Mouse (Mus musculus) cerebellum, postnatal 4 days (tissue): ENCODE results near the gene Galnt10.
A peak's percentile ranks its signal among the peaks of the same experiment; 100 is the strongest.

Experiments
- DNase-seq, 2 experiments: peaks; one replicate each; pipeline ENCODE4 v3.0.0; 2022; ENCODE audit warnings: low spot score in 2 of 2, mixed read lengths in 1 of 2

Gene Galnt10

GRCm38 (mm10) chr11:57658214-57658613 lies 13.0 kb downstream of the Galnt10 start:
- no peak for DNase-seq

- DNase-seq: peak in 1 of 2 experiments; percentile 17
These were observed 13.5 kb downstream of the Galnt10 start for GRCm38 (mm10) chr11:57658751-57659150.

GRCm38 (mm10) chr11:57660156-57660555 lies 14.9 kb downstream of the Galnt10 start:
- DNase-seq: peak in 1 of 2 experiments; percentile 11

- DNase-seq: peak in 1 of 2 experiments; percentile 16
These were observed 15.6 kb downstream of the Galnt10 start for GRCm38 (mm10) chr11:57660814-57661213.

- peak in 1 of 2 experiments; percentile 11 for DNase-seq
These were observed 16.4 kb downstream of the Galnt10 start for GRCm38 (mm10) chr11:57661492-57662229.

GRCm38 (mm10) chr11:57662231-57662630 lies 17.0 kb downstream of the Galnt10 start:
- DNase-seq: no peak

GRCm38 (mm10) chr11:57663271-57663670 lies 18.0 kb downstream of the Galnt10 start:
- DNase-seq: no peak

GRCm38 (mm10) chr11:57664741-57665140 lies 19.5 kb downstream of the Galnt10 start:
- no peak for DNase-seq

- DNase-seq: no peak
These were observed 23.0 kb downstream of the Galnt10 start for GRCm38 (mm10) chr11:57668271-57668670.

GRCm38 (mm10) chr11:57669522-57669921 lies 24.3 kb downstream of the Galnt10 start:
- DNase-seq: no peak

- no peak for DNase-seq
These were observed 26.0 kb downstream of the Galnt10 start for GRCm38 (mm10) chr11:57671120-57671697.

- no peak for DNase-seq
These were observed 26.6 kb downstream of the Galnt10 start for GRCm38 (mm10) chr11:57671797-57672196.

- no peak for DNase-seq
These were observed 27.8 kb downstream of the Galnt10 start for GRCm38 (mm10) chr11:57672995-57673394.

- no peak for DNase-seq
These were observed 28.9 kb downstream of the Galnt10 start for GRCm38 (mm10) chr11:57673977-57674687.

GRCm38 (mm10) chr11:57677261-57677660 lies 32.0 kb downstream of the Galnt10 start:
- no peak for DNase-seq

GRCm38 (mm10) chr11:57682589-57682988 lies 37.3 kb downstream of the Galnt10 start:
- DNase-seq: no peak

GRCm38 (mm10) chr11:57683125-57683524 lies 37.9 kb downstream of the Galnt10 start:
- no peak for DNase-seq

- no peak for DNase-seq
These were observed 38.7 kb downstream of the Galnt10 start for GRCm38 (mm10) chr11:57683931-57684330.

- DNase-seq: no peak
These were observed 39.6 kb downstream of the Galnt10 start for GRCm38 (mm10) chr11:57684891-57685290.

- no peak for DNase-seq
These were observed 40.6 kb downstream of the Galnt10 start for GRCm38 (mm10) chr11:57685689-57686454.

GRCm38 (mm10) chr11:57686797-57687196 lies 41.6 kb downstream of the Galnt10 start:
- no peak for DNase-seq

- no peak for DNase-seq
These were observed 42.0 kb downstream of the Galnt10 start for GRCm38 (mm10) chr11:57687258-57687657.
